Mouse (Mus musculus): ENCODE data around the gene 2310030G06Rik. TPM values are rescaled to one million over a fixed set of nuclear protein-coding genes. Genes with fewer than 3 reads are reported as not detected.

The 2310030G06Rik gene
- polyA plus RNA-seq (2012; ENCODE audit: insufficient read depth, low replicate concordance): 1.5 TPM in 1 of 2 replicates, not detected in the other

DNA sequence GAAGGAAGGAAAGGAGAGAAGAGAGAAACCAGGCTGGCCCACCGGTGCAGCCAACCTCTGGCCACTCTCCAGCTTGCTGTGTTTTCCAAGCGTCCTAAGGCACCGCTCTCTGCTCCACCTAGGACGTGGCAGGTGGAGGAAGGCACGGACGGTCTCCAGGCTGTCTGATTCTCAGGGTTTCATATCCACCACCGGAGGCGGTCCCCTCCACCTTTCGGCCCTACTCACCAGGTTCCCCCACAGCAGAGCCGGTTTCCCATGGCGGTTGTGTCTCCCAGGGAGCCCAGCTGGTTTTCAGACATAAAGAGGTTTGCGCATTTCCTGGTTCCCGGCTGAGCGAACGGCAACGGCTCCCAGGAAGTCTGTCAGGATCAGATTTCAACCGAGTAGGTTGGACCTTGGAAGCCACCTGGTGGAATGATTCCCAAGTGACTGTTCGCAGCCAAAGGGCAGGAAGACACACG lies at the start of gene 2310030G06Rik:
Gene 2310030G06Rik (minus strand): TSS at position 323 of the 464 bp plus-strand sequence.
- no peaks in the 10 kb centered on the region for H3K9me3 ChIP-seq
- TF ChIP-seq GATA1 (IDR thresholded peaks at IDR 0.05; ENCODE audit: borderline replicate concordance, low read length): no peak
- H3K36me3 ChIP-seq (replicated peaks; ENCODE audit: low read length): no peaks in the 10 kb centered on the region
- peaks cover 19% of the 10 kb centered on the region for H3K4me1 ChIP-seq
- peaks cover 9% of the 10 kb centered on the region for H3K27me3 ChIP-seq (replicated peaks)
- H3K4me3 ChIP-seq (replicated peaks): peak within 1 kb of the TSS; percentile 82

GRCm38 (mm10) chr9:50795266-50795665 lies 48.9 kb upstream of the 2310030G06Rik start:
- no peaks in the 10 kb centered on the region for H3K27me3 ChIP-seq (replicated peaks)
- no peaks in the 10 kb centered on the region for H3K9me3 ChIP-seq
- no peak overlapping the region for H3K4me3 ChIP-seq (replicated peaks)
- peaks cover 20% of the 10 kb centered on the region for H3K4me1 ChIP-seq
- no peak for TF ChIP-seq GATA1 (IDR thresholded peaks at IDR 0.05; ENCODE audit: borderline replicate concordance, low read length)
- no peak for TF ChIP-seq FLI1 (IDR thresholded peaks at IDR 0.05; ENCODE audit: low read length)
- H3K36me3 ChIP-seq (replicated peaks; ENCODE audit: low read length): peaks cover 83% of the 10 kb centered on the region

DNA sequence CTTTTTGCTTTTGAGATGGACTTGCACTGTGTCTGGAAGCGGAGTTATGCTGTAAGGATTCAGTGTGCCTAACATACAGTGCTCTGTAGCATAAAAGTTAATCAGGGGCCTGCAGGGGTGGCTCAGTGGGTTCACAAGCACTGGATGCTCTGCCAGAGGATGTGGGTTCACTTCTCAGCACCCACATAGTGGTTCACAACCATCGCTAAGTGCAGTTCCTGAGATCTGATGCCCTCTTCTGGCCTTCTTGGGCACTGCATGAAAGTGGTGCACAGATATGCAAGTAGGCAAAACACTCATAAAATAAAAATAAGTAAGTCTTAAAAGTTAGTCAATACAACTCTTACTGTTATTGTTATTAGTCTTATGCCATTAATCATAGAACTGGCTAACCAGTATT lies 35.8 kb upstream of the 2310030G06Rik start:
- TF ChIP-seq GATA1 (IDR thresholded peaks at IDR 0.05; ENCODE audit: borderline replicate concordance, low read length) (no peak), FLI1 (IDR thresholded peaks at IDR 0.05; ENCODE audit: low read length) (no peak)
- H3K9me3 ChIP-seq: no peaks in the 10 kb centered on the region
- no peak overlapping the region for H3K4me3 ChIP-seq (replicated peaks)
- peaks cover 3% of the 10 kb centered on the region; the same call in 1 of the 2 replicates for H3K4me1 ChIP-seq
- no peaks in the 10 kb centered on the region for H3K27me3 ChIP-seq (replicated peaks)
- H3K36me3 ChIP-seq (replicated peaks; ENCODE audit: low read length): peaks cover 88% of the 10 kb centered on the region

DNA sequence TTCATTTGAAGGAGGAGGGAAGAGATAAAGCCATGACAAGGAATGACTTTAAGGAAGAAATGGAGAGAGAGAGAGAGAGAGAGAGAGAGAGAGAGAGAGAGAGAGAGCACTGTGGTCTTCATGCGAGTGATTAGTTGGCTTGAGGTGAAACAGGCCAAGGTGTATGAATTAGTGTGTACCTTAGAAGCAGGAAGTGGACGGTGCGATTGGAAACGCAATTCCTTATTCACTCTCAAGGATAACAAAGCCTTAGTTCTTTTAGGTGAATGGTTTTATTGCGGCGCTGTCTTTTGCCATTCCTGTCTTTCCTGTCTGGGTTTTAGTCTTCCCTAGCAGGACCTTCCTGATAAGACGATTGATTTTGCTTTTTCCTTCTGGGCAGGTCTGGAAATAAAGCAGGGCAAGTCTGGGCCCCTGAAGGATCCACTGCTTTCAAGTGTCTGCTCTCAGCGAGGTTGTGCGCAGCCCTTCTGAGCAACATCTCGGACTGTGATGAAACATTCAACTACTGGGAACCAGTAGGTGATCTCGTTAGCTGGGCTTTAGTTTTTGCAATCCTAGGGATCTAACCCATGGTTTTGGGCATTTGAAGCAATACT lies 29.9 kb upstream of the 2310030G06Rik start:
- Histone ChIP-seq H3K4me3 (replicated peaks) (peak overlapping the region; percentile 96), H3K4me1 (peaks cover 18% of the 10 kb centered on the region), H3K27me3 (replicated peaks) (no peaks in the 10 kb centered on the region), H3K9me3 (no peaks in the 10 kb centered on the region), H3K36me3 (replicated peaks; ENCODE audit: low read length) (peaks cover 47% of the 10 kb centered on the region)
- TF ChIP-seq FLI1 (IDR thresholded peaks at IDR 0.05; ENCODE audit: low read length) (no peak), GATA1 (IDR thresholded peaks at IDR 0.05; ENCODE audit: borderline replicate concordance, low read length) (no peak)

- no peaks in the 10 kb centered on the region for H3K9me3 ChIP-seq
- no peaks in the 10 kb centered on the region for H3K27me3 ChIP-seq (replicated peaks)
- TF ChIP-seq FLI1 (IDR thresholded peaks at IDR 0.05; ENCODE audit: low read length): no peak
- no peak for TF ChIP-seq GATA1 (IDR thresholded peaks at IDR 0.05; ENCODE audit: borderline replicate concordance, low read length)
- peaks cover 18% of the 10 kb centered on the region for H3K4me1 ChIP-seq
- H3K4me3 ChIP-seq (replicated peaks): peak overlapping the region; percentile 96
- H3K36me3 ChIP-seq (replicated peaks; ENCODE audit: low read length): peaks cover 46% of the 10 kb centered on the region
Measured at GRCm38 (mm10) chr9:50775662-50776126, 29.4 kb upstream of the 2310030G06Rik start.

- peak within 1 kb of the TSS; percentile 96 for H3K4me3 ChIP-seq (replicated peaks)
- no peak for TF ChIP-seq GATA1 (IDR thresholded peaks at IDR 0.05; ENCODE audit: borderline replicate concordance, low read length)
- no peak for TF ChIP-seq FLI1 (IDR thresholded peaks at IDR 0.05; ENCODE audit: low read length)
- H3K36me3 ChIP-seq (replicated peaks; ENCODE audit: low read length): peaks cover 43% of the 10 kb centered on the region
- no peaks in the 10 kb centered on the region for H3K9me3 ChIP-seq
- H3K4me1 ChIP-seq: peaks cover 18% of the 10 kb centered on the region
- no peaks in the 10 kb centered on the region for H3K27me3 ChIP-seq (replicated peaks)
Measured at GRCm38 (mm10) chr9:50774991-50775612, 28.8 kb upstream of the 2310030G06Rik start, which contains the start of the genes Alg9 and 1110032A03Rik. Alg9 (plus strand) TSS chr9:50775019. 1110032A03Rik (minus strand) TSS chr9:50775520.

- H3K36me3 ChIP-seq (replicated peaks; ENCODE audit: low read length): peaks cover 35% of the 10 kb centered on the region
- H3K27me3 ChIP-seq (replicated peaks): no peaks in the 10 kb centered on the region
- H3K4me3 ChIP-seq (replicated peaks): peak overlapping the region; percentile 96
- no peaks in the 10 kb centered on the region for H3K9me3 ChIP-seq
- no peak for TF ChIP-seq GATA1 (IDR thresholded peaks at IDR 0.05; ENCODE audit: borderline replicate concordance, low read length)
- TF ChIP-seq FLI1 (IDR thresholded peaks at IDR 0.05; ENCODE audit: low read length): no peak
- H3K4me1 ChIP-seq: peaks cover 27% of the 10 kb centered on the region
Measured at GRCm38 (mm10) chr9:50774026-50774462, 27.7 kb upstream of the 2310030G06Rik start.

GRCm38 (mm10) chr9:50770011-50770410 lies 23.7 kb upstream of the 2310030G06Rik start:
- H3K4me1 ChIP-seq: peaks cover 37% of the 10 kb centered on the region
- H3K4me3 ChIP-seq (replicated peaks): no peak overlapping the region
- H3K9me3 ChIP-seq: no peaks in the 10 kb centered on the region
- peaks cover 22% of the 10 kb centered on the region for H3K36me3 ChIP-seq (replicated peaks; ENCODE audit: low read length)
- H3K27me3 ChIP-seq (replicated peaks): no peaks in the 10 kb centered on the region
- TF ChIP-seq GATA1 (IDR thresholded peaks at IDR 0.05; ENCODE audit: borderline replicate concordance, low read length): no peak
- TF ChIP-seq FLI1 (IDR thresholded peaks at IDR 0.05; ENCODE audit: low read length): no peak

GRCm38 (mm10) chr9:50768107-50769002 lies 22.0 kb upstream of the 2310030G06Rik start, which contains the start of gene Fdxacb1:
Fdxacb1 (plus strand) TSS chr9:50768236.
- Histone ChIP-seq H3K9me3 (no peaks in the 10 kb centered on the region), H3K27me3 (replicated peaks) (no peaks in the 10 kb centered on the region), H3K4me3 (replicated peaks) (peak within 1 kb of the TSS; percentile 99), H3K4me1 (peaks cover 30% of the 10 kb centered on the region), H3K36me3 (replicated peaks; ENCODE audit: low read length) (peaks cover 32% of the 10 kb centered on the region)
- no peak for TF ChIP-seq GATA1 (IDR thresholded peaks at IDR 0.05; ENCODE audit: borderline replicate concordance, low read length)
- no peak for TF ChIP-seq FLI1 (IDR thresholded peaks at IDR 0.05; ENCODE audit: low read length)

Data from megakaryocyte, embryonic 14.5 days (primary cell).